Comparison of ENCODE assay signal across 9 mouse cellular contexts in genomic region chr9:107628721-107629410, GRCm38 (mm10). TPM values are rescaled to one million over a fixed set of nuclear protein-coding genes. Genes with fewer than 3 reads are reported as not detected.
DNase-seq lines count a peak whose midpoint lies in the region; ATAC-seq and TF ChIP-seq lines count a peak whose summit lies in the region.
"Had no signal": no experiment of that assay in that cellular context is flagged by ENCODE, and none has a peak within 500 bp of the region (broad histone marks: within the 10 kb centered on the region; RNA-seq: fewer than 3 reads in every experiment).

No protein-coding gene starts in this region.

- no peak for ATAC-seq in embryonic facial prominence, embryonic 13.5 days (ENCODE audit: insufficient number of reproducible peaks, insufficient read depth, low FRiP score, low TSS enrichment, low read depth)
- ATAC-seq in hindbrain, embryonic 11.5 days (ENCODE audit: low FRiP score) = no peak
- ATAC-seq in limb, embryonic 14.5 days (ENCODE audit: low FRiP score, low read depth) = no peak
- no peak for ATAC-seq in midbrain, embryonic 16.5 days

- no peak for TF ChIP-seq POLR2A in limb, embryonic 14.5 days (IDR thresholded peaks at IDR 0.05; ENCODE audit: borderline replicate concordance, extremely low read depth, insufficient read depth, insufficient read length)

- 48% methylated on average over 12 of the region's 15 CpGs for WGBS in embryonic facial prominence, embryonic 13.5 days
- 40% methylated on average over 15 of the region's 15 CpGs for WGBS in hindbrain, embryonic 11.5 days
- 54% methylated on average over 15 of the region's 15 CpGs for WGBS in limb, embryonic 14.5 days
- 23% methylated on average over 14 of the region's 15 CpGs for WGBS in midbrain, embryonic 16.5 days

- no peaks in the 10 kb centered on the region for H3K27me3 ChIP-seq in embryonic facial prominence, embryonic 13.5 days
- H3K27me3 ChIP-seq in hindbrain, embryonic 11.5 days (ENCODE audit: control insufficient read depth, insufficient read depth, low read length) = no peaks in the 10 kb centered on the region
- no peaks in the 10 kb centered on the region for H3K27me3 ChIP-seq in limb, embryonic 14.5 days (ENCODE audit: control insufficient read depth, insufficient read depth, low read length)
- H3K27me3 ChIP-seq in midbrain, embryonic 16.5 days (ENCODE audit: control insufficient read depth, insufficient read depth, low read depth, low read length) = no peaks in the 10 kb centered on the region

- intact Hi-C loops in gastrocnemius, postnatal 14 days (cut with DNase I; ENCODE audit: low total_unique reads) = no loop called here
- intact Hi-C loops in gastrocnemius, postnatal 36 days (cut with DNase I) = no loop called here

- H3K4me2 ChIP-seq in embryonic facial prominence, embryonic 13.5 days = peak overlapping the region; percentile 99
- peak overlapping the region; percentile 51 for H3K4me2 ChIP-seq in hindbrain, embryonic 11.5 days (replicated peaks; ENCODE audit: low read depth, low read length)
- H3K4me2 ChIP-seq in limb, embryonic 14.5 days (replicated peaks; ENCODE audit: low read depth, low read length, severe bottlenecking) = peak overlapping the region; percentile 15; the same call in 1 of the 2 replicates
- peak overlapping the region; percentile 39; the same call in 1 of the 2 replicates for H3K4me2 ChIP-seq in midbrain, embryonic 16.5 days (ENCODE audit: low read length)

- peaks cover 88% of the 10 kb centered on the region for H3K4me1 ChIP-seq in embryonic facial prominence, embryonic 13.5 days
- H3K4me1 ChIP-seq in hindbrain, embryonic 11.5 days (replicated peaks; ENCODE audit: control insufficient read depth, insufficient read depth, low read length) = peaks cover 61% of the 10 kb centered on the region
- H3K4me1 ChIP-seq in limb, embryonic 14.5 days (ENCODE audit: control insufficient read depth, insufficient read depth, low read length) = peaks cover 62% of the 10 kb centered on the region
- peaks cover 69% of the 10 kb centered on the region for H3K4me1 ChIP-seq in midbrain, embryonic 16.5 days (ENCODE audit: control insufficient read depth, insufficient read depth, low read length)

- H3K9ac ChIP-seq in embryonic facial prominence, embryonic 13.5 days = peak overlapping the region; percentile 68
- peak overlapping the region; percentile 71 for H3K9ac ChIP-seq in hindbrain, embryonic 11.5 days (ENCODE audit: low read depth, low read length)
- no peak overlapping the region for H3K9ac ChIP-seq in limb, embryonic 14.5 days (ENCODE audit: low read depth, low read length, severe bottlenecking)
- peak overlapping the region; percentile 63 for H3K9ac ChIP-seq in midbrain, embryonic 16.5 days (ENCODE audit: low read depth, low read length)

- no peaks in the 10 kb centered on the region for H3K9me3 ChIP-seq in embryonic facial prominence, embryonic 13.5 days
- no peaks in the 10 kb centered on the region for H3K9me3 ChIP-seq in hindbrain, embryonic 11.5 days (ENCODE audit: control insufficient read depth, low read length)
- H3K9me3 ChIP-seq in limb, embryonic 14.5 days (ENCODE audit: control insufficient read depth, low read length) = no peaks in the 10 kb centered on the region
- no peaks in the 10 kb centered on the region for H3K9me3 ChIP-seq in midbrain, embryonic 16.5 days (replicated peaks; ENCODE audit: control insufficient read depth, low read length, poor library complexity, severe bottlenecking)

- peak; percentile 59 for DNase-seq in gastrocnemius, postnatal 14 days
- no peak for DNase-seq in gastrocnemius, postnatal 36 days
- no peak for DNase-seq in hindbrain, embryonic 11.5 days (ENCODE audit: low spot score)
- DNase-seq in limb, embryonic 14.5 days (ENCODE audit: low spot score) = no peak
- DNase-seq in frontal cortex, postnatal 14 days (ENCODE audit: low spot score in 2 of 2) = no peak
- DNase-seq in Muller cell, postnatal 12 days (ENCODE audit: inconsistent ontology term) = no peak

- H3K36me3 ChIP-seq in embryonic facial prominence, embryonic 13.5 days = peaks cover 44% of the 10 kb centered on the region
- 0 out of 2 replicates have a peak, but pooled peaks cover 8% of the 10 kb centered on the region for H3K36me3 ChIP-seq in hindbrain, embryonic 11.5 days (ENCODE audit: control insufficient read depth, insufficient read depth, low read length)
- H3K36me3 ChIP-seq in limb, embryonic 14.5 days (ENCODE audit: control insufficient read depth, insufficient read depth, low read length) = peaks cover 22% of the 10 kb centered on the region
- no peaks in the 10 kb centered on the region for H3K36me3 ChIP-seq in midbrain, embryonic 16.5 days (ENCODE audit: control insufficient read depth, insufficient read depth, low read length)

- H3K4me3 ChIP-seq in embryonic facial prominence, embryonic 13.5 days = no peak overlapping the region
- H3K4me3 ChIP-seq in hindbrain, embryonic 11.5 days (ENCODE audit: low read depth, low read length) = no peak overlapping the region; the same call in 1 of the 2 replicates
- no peak overlapping the region for H3K4me3 ChIP-seq in limb, embryonic 14.5 days (replicated peaks; ENCODE audit: low read length)
- H3K4me3 ChIP-seq in midbrain, embryonic 16.5 days (ENCODE audit: low read depth, low read length) = no peak overlapping the region
- H3K4me3 ChIP-seq: myocyte had no signal

- H3K27ac ChIP-seq in embryonic facial prominence, embryonic 13.5 days = peak overlapping the region; percentile 91
- H3K27ac ChIP-seq in hindbrain, embryonic 11.5 days (ENCODE audit: low read depth, low read length) = peak overlapping the region; percentile 99
- 0 out of 2 replicates have a peak overlapping the region, but pooled peaks have one; percentile 89 for H3K27ac ChIP-seq in limb, embryonic 14.5 days (replicated peaks; ENCODE audit: low read depth, low read length)
- H3K27ac ChIP-seq in midbrain, embryonic 16.5 days (ENCODE audit: low read length) = peak overlapping the region; percentile 95

RNA-seq across cellular contexts. Expression of gene Gnai2, which starts 6.3 kb away (rescaled TPM):
- 100 to 1,000 TPM; 139 to 152 TPM for total RNA-seq in gastrocnemius, postnatal 14 days (2021)
- 10 to 100 TPM; 65.2 to 70.5 TPM for total RNA-seq in gastrocnemius, postnatal 36 days (2021)
- polyA plus RNA-seq in embryonic facial prominence, embryonic 13.5 days (2015; fragmentation: Nextera tagmentation; extraction: Ambion mirVana) = 446 and 470 TPM in 2 replicates
- polyA plus RNA-seq in hindbrain, embryonic 11.5 days (2014; fragmentation: Nextera tagmentation; extraction: Ambion mirVana) = 529 and 534 TPM in 2 replicates
- 496 and 627 TPM in 2 replicates for polyA plus RNA-seq in limb, embryonic 14.5 days (2012; rRNA removed)
- 392 and 411 TPM in 2 replicates for polyA plus RNA-seq in limb, embryonic 14.5 days (2014; fragmentation: Nextera tagmentation; extraction: Ambion mirVana)
- polyA plus RNA-seq in midbrain, embryonic 16.5 days (2015; fragmentation: Nextera tagmentation; extraction: Ambion mirVana) = 278 and 281 TPM in 2 replicates

RNA-seq across cellular contexts. Expression of gene Sema3b, which starts 19.8 kb away (rescaled TPM):
- 10 to 100 TPM; 27.6 to 35.2 TPM for total RNA-seq in gastrocnemius, postnatal 14 days (2021)
- 10 to 100 TPM; 13.1 to 17.5 TPM for total RNA-seq in gastrocnemius, postnatal 36 days (2021)
- polyA plus RNA-seq in embryonic facial prominence, embryonic 13.5 days (2015; fragmentation: Nextera tagmentation; extraction: Ambion mirVana) = 8.4 and 8.6 TPM in 2 replicates
- 1.4 and 1.6 TPM in 2 replicates for polyA plus RNA-seq in hindbrain, embryonic 11.5 days (2014; fragmentation: Nextera tagmentation; extraction: Ambion mirVana)
- polyA plus RNA-seq in limb, embryonic 14.5 days (2012; rRNA removed) = 23.2 and 23.7 TPM in 2 replicates
- polyA plus RNA-seq in limb, embryonic 14.5 days (2014; fragmentation: Nextera tagmentation; extraction: Ambion mirVana) = 7.7 and 11.2 TPM in 2 replicates
- polyA plus RNA-seq in midbrain, embryonic 16.5 days (2015; fragmentation: Nextera tagmentation; extraction: Ambion mirVana) = 3.7 and 3.9 TPM in 2 replicates

RNA-seq across cellular contexts. Expression of gene Slc38a3, which starts 40.5 kb away (rescaled TPM):
- 10 to 100 TPM; 29.8 to 57.1 TPM for total RNA-seq in gastrocnemius, postnatal 14 days (2021)
- total RNA-seq in gastrocnemius, postnatal 36 days (2021) = 10 to 100 TPM; 60.6 to 81.6 TPM
- 3.4 and 4.1 TPM in 2 replicates for polyA plus RNA-seq in embryonic facial prominence, embryonic 13.5 days (2015; fragmentation: Nextera tagmentation; extraction: Ambion mirVana)
- 8.0 and 9.8 TPM in 2 replicates for polyA plus RNA-seq in hindbrain, embryonic 11.5 days (2014; fragmentation: Nextera tagmentation; extraction: Ambion mirVana)
- 22.4 and 31.8 TPM in 2 replicates for polyA plus RNA-seq in limb, embryonic 14.5 days (2012; rRNA removed)
- polyA plus RNA-seq in limb, embryonic 14.5 days (2014; fragmentation: Nextera tagmentation; extraction: Ambion mirVana) = 3.7 and 6.0 TPM in 2 replicates
- polyA plus RNA-seq in midbrain, embryonic 16.5 days (2015; fragmentation: Nextera tagmentation; extraction: Ambion mirVana) = 31.1 and 34.0 TPM in 2 replicates

RNA-seq across cellular contexts. Expression of gene Ifrd2, which starts 41.4 kb away (rescaled TPM):
- total RNA-seq in gastrocnemius, postnatal 14 days (2021) = 10 to 100 TPM; 33.5 to 42.7 TPM
- 10 to 100 TPM; 48.2 to 55.8 TPM for total RNA-seq in gastrocnemius, postnatal 36 days (2021)
- polyA plus RNA-seq in embryonic facial prominence, embryonic 13.5 days (2015; fragmentation: Nextera tagmentation; extraction: Ambion mirVana) = 39.3 and 54.2 TPM in 2 replicates
- polyA plus RNA-seq in hindbrain, embryonic 11.5 days (2014; fragmentation: Nextera tagmentation; extraction: Ambion mirVana) = 26.9 and 27.7 TPM in 2 replicates
- polyA plus RNA-seq in limb, embryonic 14.5 days (2012; rRNA removed) = 57.3 and 62.6 TPM in 2 replicates
- polyA plus RNA-seq in limb, embryonic 14.5 days (2014; fragmentation: Nextera tagmentation; extraction: Ambion mirVana) = 55.0 and 56.3 TPM in 2 replicates
- polyA plus RNA-seq in midbrain, embryonic 16.5 days (2015; fragmentation: Nextera tagmentation; extraction: Ambion mirVana) = 14.6 and 15.4 TPM in 2 replicates

RNA-seq across cellular contexts. Expression of gene Hyal3, which starts 48.2 kb away (rescaled TPM):
- under 1 TPM; 0.23 to 0.49 TPM for total RNA-seq in gastrocnemius, postnatal 14 days (2021)
- total RNA-seq in gastrocnemius, postnatal 36 days (2021) = under 1 TPM; 0.23 to 0.27 TPM
- 1.6 and 2.8 TPM in 2 replicates for polyA plus RNA-seq in embryonic facial prominence, embryonic 13.5 days (2015; fragmentation: Nextera tagmentation; extraction: Ambion mirVana)
- 0.18 and 0.39 TPM in 2 replicates for polyA plus RNA-seq in hindbrain, embryonic 11.5 days (2014; fragmentation: Nextera tagmentation; extraction: Ambion mirVana)
- polyA plus RNA-seq in limb, embryonic 14.5 days (2012; rRNA removed) = 1.4 and 1.9 TPM in 2 replicates
- 1.2 and 1.5 TPM in 2 replicates for polyA plus RNA-seq in limb, embryonic 14.5 days (2014; fragmentation: Nextera tagmentation; extraction: Ambion mirVana)
- polyA plus RNA-seq in midbrain, embryonic 16.5 days (2015; fragmentation: Nextera tagmentation; extraction: Ambion mirVana) = 2.0 and 2.4 TPM in 2 replicates

Comparison
In these comparisons a context has a peak if more than half of its experiments do, and no peak if none do; other contexts are left out.
1. H3K4me2 ChIP-seq: peak in every context shown above with its lines; median percentile 99 in embryonic facial prominence, embryonic 13.5 days; 51 in hindbrain, embryonic 11.5 days; 39 in midbrain, embryonic 16.5 days; 15 in limb, embryonic 14.5 days.